Mouse (Mus musculus): ENCODE results near the gene Alg14. TPM values are rescaled to one million over a fixed set of nuclear protein-coding genes. Genes with fewer than 3 reads are reported as not detected.

The Alg14 gene
- polyA plus RNA-seq, 1 experiment from 2014 or later = 34.1 TPM

DNA sequence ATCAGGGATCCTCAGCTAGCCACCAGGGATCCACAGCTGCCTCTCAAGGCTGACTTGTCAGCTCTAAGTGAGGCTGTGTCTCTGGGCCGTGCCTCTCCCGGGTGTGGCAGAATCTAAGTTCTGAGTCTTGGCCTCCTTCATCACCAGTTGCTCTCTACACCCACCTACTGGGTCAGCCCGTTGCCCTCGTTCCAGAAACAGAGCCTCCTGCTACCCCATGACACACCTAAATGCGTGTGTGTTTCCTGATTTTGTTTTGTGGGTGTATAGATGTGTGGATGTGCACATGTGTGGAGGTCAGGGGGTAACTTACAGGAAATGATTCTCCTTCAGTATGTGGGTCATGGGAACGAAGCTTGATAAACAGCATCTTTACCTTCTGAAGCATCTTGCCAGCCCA, 20.9 kb downstream of the Alg14 start:
- no peaks in the 10 kb centered on the region for H3K9me3 ChIP-seq (replicated peaks)
- ATAC-seq (replicated peaks; ENCODE audit: insufficient number of reproducible peaks, insufficient read depth, low FRiP score, low read depth) = no peak
- H3K36me3 ChIP-seq = peaks cover 5% of the 10 kb centered on the region; the same call in 1 of the 2 replicates
- no peaks in the 10 kb centered on the region for H3K4me1 ChIP-seq (replicated peaks)
- H3K4me2 ChIP-seq = no peak overlapping the region
- no peaks in the 10 kb centered on the region for H3K27me3 ChIP-seq
- no peak overlapping the region for H3K9ac ChIP-seq
- no peak overlapping the region for H3K4me3 ChIP-seq
- H3K27ac ChIP-seq = no peak overlapping the region
- 74% methylated on average over 6 of the region's 6 CpGs for WGBS

DNA sequence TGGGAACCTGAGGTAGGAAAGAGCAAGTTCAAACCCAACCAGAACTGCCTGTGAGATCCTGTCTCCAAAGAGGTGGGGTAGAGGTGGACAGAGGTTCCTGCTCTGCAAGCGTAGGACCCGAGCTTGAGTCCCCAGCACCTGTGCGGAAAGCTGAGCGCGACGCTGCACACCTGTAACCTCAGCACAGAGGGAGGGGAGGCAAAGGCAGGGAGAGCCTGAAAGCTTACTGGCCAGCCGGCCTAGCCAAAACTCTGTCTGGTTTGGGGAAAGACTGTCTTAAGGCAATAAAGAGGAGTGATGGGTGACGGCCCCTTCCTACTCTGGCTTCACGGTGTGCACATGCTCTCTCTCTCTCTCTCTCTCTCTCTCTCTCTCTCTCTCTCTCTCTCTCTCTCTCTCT, 21.4 kb downstream of the Alg14 start:
- Histone ChIP-seq H3K4me2 (no peak overlapping the region), H3K4me3 (no peak overlapping the region), H3K4me1 (replicated peaks) (no peaks in the 10 kb centered on the region), H3K9ac (no peak overlapping the region), H3K36me3 (peaks cover 5% of the 10 kb centered on the region; the same call in 1 of the 2 replicates), H3K9me3 (replicated peaks) (no peaks in the 10 kb centered on the region), H3K27me3 (no peaks in the 10 kb centered on the region), H3K27ac (no peak overlapping the region)
- 77% methylated on average over 9 of the region's 9 CpGs for WGBS
- ATAC-seq (replicated peaks; ENCODE audit: insufficient number of reproducible peaks, insufficient read depth, low FRiP score, low read depth) = no peak

DNA sequence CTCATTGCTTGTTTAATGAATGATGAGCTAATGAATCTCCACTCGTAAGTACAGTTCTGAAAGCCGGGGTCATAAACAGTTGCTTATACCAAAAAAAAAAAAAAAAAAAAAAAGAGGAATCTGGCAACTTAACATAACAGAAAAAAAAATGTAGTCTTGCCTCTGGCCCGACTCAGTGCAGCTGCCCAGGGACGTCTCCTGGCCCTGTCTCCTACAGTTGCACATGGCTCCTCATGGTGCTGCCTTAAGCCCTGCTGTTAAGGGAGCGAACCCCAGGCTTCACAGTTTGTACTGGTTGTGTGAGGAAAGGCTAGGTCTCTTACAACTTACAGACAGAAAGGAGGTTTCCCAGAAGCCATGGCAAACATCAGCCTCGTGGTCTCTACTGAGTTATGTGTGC, 22.6 kb downstream of the Alg14 start:
- Histone ChIP-seq H3K4me1 (replicated peaks) (no peaks in the 10 kb centered on the region), H3K4me2 (no peak overlapping the region), H3K36me3 (peaks cover 5% of the 10 kb centered on the region; the same call in 1 of the 2 replicates), H3K4me3 (no peak overlapping the region), H3K27ac (no peak overlapping the region), H3K9me3 (replicated peaks) (no peaks in the 10 kb centered on the region), H3K27me3 (no peaks in the 10 kb centered on the region), H3K9ac (no peak overlapping the region)
- 79% methylated on average over 6 of the region's 6 CpGs for WGBS
- no peak for ATAC-seq (replicated peaks; ENCODE audit: insufficient number of reproducible peaks, insufficient read depth, low FRiP score, low read depth)

DNA sequence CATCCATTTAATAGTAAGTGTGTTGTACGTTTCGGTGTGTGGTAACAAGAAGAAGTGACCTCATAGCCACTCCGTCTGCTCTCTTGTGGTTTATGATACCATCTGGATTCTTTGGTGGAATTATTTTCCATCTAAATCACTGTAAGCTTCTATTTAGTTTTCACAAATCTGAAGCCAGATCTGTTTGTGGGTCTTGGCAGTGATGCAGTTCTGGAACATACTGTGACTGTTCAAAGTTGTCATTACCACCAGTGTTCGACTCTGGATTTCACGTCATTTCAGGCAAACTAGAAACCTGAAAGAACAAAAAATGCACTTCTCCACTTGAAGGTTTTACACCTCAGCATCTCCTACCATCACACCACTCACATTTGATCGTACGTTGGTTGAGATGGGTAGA, 23.9 kb downstream of the Alg14 start:
- Histone ChIP-seq H3K27ac (no peak overlapping the region), H3K9me3 (replicated peaks) (no peaks in the 10 kb centered on the region), H3K4me3 (no peak overlapping the region), H3K4me1 (replicated peaks) (no peaks in the 10 kb centered on the region), H3K27me3 (no peaks in the 10 kb centered on the region), H3K9ac (no peak overlapping the region), H3K4me2 (no peak overlapping the region), H3K36me3 (peaks cover 5% of the 10 kb centered on the region; the same call in 1 of the 2 replicates)
- WGBS = 94% methylated on average over 7 of the region's 7 CpGs
- ATAC-seq (replicated peaks; ENCODE audit: insufficient number of reproducible peaks, insufficient read depth, low FRiP score, low read depth) = no peak

DNA sequence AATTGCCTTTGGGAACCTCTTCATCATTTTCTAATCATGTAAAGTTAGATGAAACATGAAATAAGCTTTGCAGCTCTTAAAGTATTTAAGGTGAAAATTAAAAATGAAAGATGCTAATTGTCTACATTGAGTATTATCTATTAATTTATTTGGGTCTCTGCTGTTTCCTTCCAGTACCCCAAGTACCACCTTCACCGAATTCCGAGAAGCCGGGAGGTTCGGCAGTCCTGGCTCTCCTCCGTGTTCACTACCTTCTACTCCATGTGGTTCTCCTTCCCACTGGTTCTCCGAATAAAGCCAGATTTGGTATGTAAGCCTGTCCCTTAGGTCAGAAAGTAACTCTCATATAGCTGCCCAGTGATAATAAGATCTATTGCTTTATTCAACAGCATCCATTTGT, 28.3 kb downstream of the Alg14 start:
- H3K4me2 ChIP-seq = no peak overlapping the region
- ATAC-seq (replicated peaks; ENCODE audit: insufficient number of reproducible peaks, insufficient read depth, low FRiP score, low read depth) = no peak
- no peaks in the 10 kb centered on the region for H3K9me3 ChIP-seq (replicated peaks)
- H3K36me3 ChIP-seq = peaks cover 5% of the 10 kb centered on the region; the same call in 1 of the 2 replicates
- no peak overlapping the region for H3K27ac ChIP-seq
- no peak overlapping the region for H3K9ac ChIP-seq
- WGBS = 89% methylated on average over 6 of the region's 6 CpGs
- no peak overlapping the region for H3K4me3 ChIP-seq
- H3K4me1 ChIP-seq (replicated peaks) = no peaks in the 10 kb centered on the region
- no peaks in the 10 kb centered on the region for H3K27me3 ChIP-seq

DNA sequence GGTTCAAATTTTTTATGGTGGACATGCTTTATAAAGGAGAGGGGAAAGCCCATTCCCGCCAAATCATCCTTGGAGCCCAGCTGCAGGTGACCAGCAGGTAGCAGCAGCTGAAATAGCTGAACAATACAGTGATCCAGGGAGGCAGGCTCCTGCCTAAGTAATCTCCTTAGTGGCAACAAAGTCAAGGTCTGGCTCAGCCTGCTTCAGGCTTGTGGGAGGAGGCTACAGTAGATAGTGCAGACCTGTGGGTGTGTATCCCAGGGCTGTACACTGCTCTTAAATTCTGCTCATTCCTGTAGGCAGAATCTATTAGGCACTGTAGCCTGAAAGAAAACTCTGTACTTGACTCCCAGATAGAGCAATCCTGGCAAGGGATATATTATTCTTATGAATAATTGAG, 29.3 kb downstream of the Alg14 start:
- H3K27me3 ChIP-seq = no peaks in the 10 kb centered on the region
- H3K36me3 ChIP-seq = peaks cover 4% of the 10 kb centered on the region; the same call in 1 of the 2 replicates
- no peak for ATAC-seq (replicated peaks; ENCODE audit: insufficient number of reproducible peaks, insufficient read depth, low FRiP score, low read depth)
- 75% methylated on average over 1 of the region's 1 CpGs for WGBS
- no peak overlapping the region for H3K4me3 ChIP-seq
- H3K27ac ChIP-seq = no peak overlapping the region
- no peaks in the 10 kb centered on the region for H3K9me3 ChIP-seq (replicated peaks)
- no peaks in the 10 kb centered on the region for H3K4me1 ChIP-seq (replicated peaks)
- no peak overlapping the region for H3K4me2 ChIP-seq
- no peak overlapping the region for H3K9ac ChIP-seq

DNA sequence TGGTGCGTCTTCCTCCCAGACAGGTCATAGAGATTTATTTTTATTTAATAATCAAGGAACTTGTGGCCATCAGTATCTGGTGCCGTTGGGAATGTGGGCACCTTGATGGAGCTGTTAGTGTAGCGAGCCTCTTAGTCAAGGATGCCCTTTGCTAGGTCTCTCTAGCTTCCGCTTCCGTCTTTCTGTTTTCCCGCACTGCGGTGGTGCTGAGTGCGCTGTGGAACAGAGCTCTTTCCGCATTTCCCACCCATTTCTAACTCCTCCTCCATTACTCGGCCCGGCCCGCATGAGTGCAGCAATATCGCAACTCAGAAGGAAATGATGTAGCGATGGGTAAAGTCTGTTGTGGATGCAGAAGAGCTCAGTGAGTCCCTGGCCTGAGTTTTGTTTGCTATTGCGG, 31.8 kb downstream of the Alg14 start:
- H3K9ac ChIP-seq = no peak overlapping the region
- no peak overlapping the region for H3K4me3 ChIP-seq
- no peaks in the 10 kb centered on the region for H3K4me1 ChIP-seq (replicated peaks)
- ATAC-seq (replicated peaks; ENCODE audit: insufficient number of reproducible peaks, insufficient read depth, low FRiP score, low read depth) = no peak
- no peak overlapping the region for H3K27ac ChIP-seq
- no peaks in the 10 kb centered on the region for H3K27me3 ChIP-seq
- WGBS = 93% methylated on average over 15 of the region's 15 CpGs
- no peaks in the 10 kb centered on the region for H3K9me3 ChIP-seq (replicated peaks)
- no peak overlapping the region for H3K4me2 ChIP-seq
- H3K36me3 ChIP-seq = no peaks in the 10 kb centered on the region; the same call in 1 of the 2 replicates

DNA sequence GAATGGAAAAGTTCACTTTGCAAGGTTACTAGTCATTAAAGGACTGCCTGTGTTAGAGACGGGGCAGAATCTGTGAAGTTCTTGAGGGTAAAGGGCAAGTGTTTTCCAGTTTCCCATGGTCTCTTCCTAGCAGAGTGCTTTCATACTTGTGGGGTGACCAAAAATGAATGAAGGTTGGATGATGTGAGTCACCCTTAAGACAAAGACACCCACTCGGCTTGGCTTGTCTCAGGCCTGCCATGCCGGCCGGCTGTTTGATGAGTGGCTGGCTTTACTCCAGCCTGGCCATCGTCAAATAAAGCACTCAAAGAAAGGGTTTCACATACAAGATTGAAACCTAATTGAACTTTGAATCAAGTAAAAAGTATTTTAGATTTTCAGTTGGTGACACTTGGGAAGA, 35.8 kb downstream of the Alg14 start:
- no peaks in the 10 kb centered on the region for H3K9me3 ChIP-seq (replicated peaks)
- H3K27ac ChIP-seq = no peak overlapping the region
- no peak overlapping the region for H3K4me2 ChIP-seq
- no peak overlapping the region for H3K4me3 ChIP-seq
- WGBS = 73% methylated on average over 5 of the region's 5 CpGs
- no peaks in the 10 kb centered on the region; the same call in 1 of the 2 replicates for H3K36me3 ChIP-seq
- ATAC-seq (replicated peaks; ENCODE audit: insufficient number of reproducible peaks, insufficient read depth, low FRiP score, low read depth) = no peak
- peaks cover 10% of the 10 kb centered on the region for H3K4me1 ChIP-seq (replicated peaks)
- no peak overlapping the region for H3K9ac ChIP-seq
- no peaks in the 10 kb centered on the region for H3K27me3 ChIP-seq

- Histone ChIP-seq H3K27me3 (no peaks in the 10 kb centered on the region), H3K27ac (no peak overlapping the region), H3K4me3 (no peak overlapping the region), H3K9ac (no peak overlapping the region), H3K4me1 (replicated peaks) (peaks cover 10% of the 10 kb centered on the region), H3K4me2 (no peak overlapping the region), H3K36me3 (no peaks in the 10 kb centered on the region), H3K9me3 (replicated peaks) (no peaks in the 10 kb centered on the region)
- WGBS = 56% methylated on average over 10 of the region's 10 CpGs
- no peak for ATAC-seq (replicated peaks; ENCODE audit: insufficient number of reproducible peaks, insufficient read depth, low FRiP score, low read depth)
These were observed 38.1 kb downstream of the Alg14 start for GRCm38 (mm10) chr3:121329647-121330046.

DNA sequence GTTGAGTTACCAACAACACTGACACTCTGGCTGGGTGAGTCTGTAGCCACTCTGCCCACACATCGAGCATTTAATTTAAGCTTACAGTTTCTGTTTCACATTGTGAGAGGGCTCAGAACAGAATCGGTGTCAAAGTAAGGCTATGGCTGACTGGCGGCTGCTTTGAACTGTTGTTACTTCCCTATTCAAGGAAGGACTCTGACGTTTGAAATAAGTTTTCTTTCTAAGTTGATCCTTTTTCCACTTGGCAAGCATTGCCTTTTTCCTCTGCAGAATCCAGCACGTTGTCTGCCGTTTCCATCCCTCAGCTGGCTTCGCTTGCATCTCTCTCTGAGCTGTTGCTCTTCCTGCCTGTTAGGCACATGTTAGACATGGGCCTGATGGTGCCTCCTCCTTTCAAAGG, 38.7 kb downstream of the Alg14 start:
- no peak overlapping the region for H3K9ac ChIP-seq
- WGBS = 63% methylated on average over 7 of the region's 7 CpGs
- no peak overlapping the region for H3K4me2 ChIP-seq
- H3K27ac ChIP-seq = no peak overlapping the region
- H3K4me1 ChIP-seq (replicated peaks) = peaks cover 10% of the 10 kb centered on the region
- no peaks in the 10 kb centered on the region for H3K9me3 ChIP-seq (replicated peaks)
- no peak for ATAC-seq (replicated peaks; ENCODE audit: insufficient number of reproducible peaks, insufficient read depth, low FRiP score, low read depth)
- no peaks in the 10 kb centered on the region for H3K27me3 ChIP-seq
- H3K36me3 ChIP-seq = no peaks in the 10 kb centered on the region
- H3K4me3 ChIP-seq = no peak overlapping the region

- Histone ChIP-seq H3K27me3 (no peaks in the 10 kb centered on the region), H3K9ac (no peak overlapping the region), H3K4me2 (no peak overlapping the region), H3K36me3 (no peaks in the 10 kb centered on the region), H3K4me1 (replicated peaks) (peaks cover 21% of the 10 kb centered on the region), H3K9me3 (replicated peaks) (no peaks in the 10 kb centered on the region), H3K27ac (no peak overlapping the region), H3K4me3 (no peak overlapping the region)
- ATAC-seq (replicated peaks; ENCODE audit: insufficient number of reproducible peaks, insufficient read depth, low FRiP score, low read depth) = no peak
- 84% methylated on average over 6 of the region's 6 CpGs for WGBS
These were observed 44.8 kb downstream of the Alg14 start for GRCm38 (mm10) chr3:121336234-121336890.

- ATAC-seq (replicated peaks; ENCODE audit: insufficient number of reproducible peaks, insufficient read depth, low FRiP score, low read depth) = no peak
These were observed 47.1 kb downstream of the Alg14 start for GRCm38 (mm10) chr3:121338687-121339086.

More at GRCm38 (mm10) chr3:121338687-121339086, 47.1 kb downstream of the Alg14 start:
- no peaks in the 10 kb centered on the region for H3K36me3 ChIP-seq
- no peaks in the 10 kb centered on the region for H3K9me3 ChIP-seq (replicated peaks)
- no peak overlapping the region for H3K27ac ChIP-seq
- 32% methylated on average over 2 of the region's 2 CpGs for WGBS
- peaks cover 21% of the 10 kb centered on the region for H3K4me1 ChIP-seq (replicated peaks)
- H3K4me2 ChIP-seq = no peak overlapping the region
- H3K9ac ChIP-seq = no peak overlapping the region
- no peaks in the 10 kb centered on the region for H3K27me3 ChIP-seq
- H3K4me3 ChIP-seq = no peak overlapping the region
